In genomic region chr14:41104853-41105444, GRCm38 (mm10) we compare ENCODE assay signal across 18 mouse cellular contexts. TPM values are rescaled to one million over a fixed set of nuclear protein-coding genes. Genes with fewer than 3 reads are reported as not detected.
DNase-seq lines count a peak whose midpoint lies in the region; ATAC-seq and TF ChIP-seq lines count a peak whose summit lies in the region.
"Had no signal": no experiment of that assay in that cellular context is flagged by ENCODE, and none has a peak within 500 bp of the region (broad histone marks: within the 10 kb centered on the region; RNA-seq: fewer than 3 reads in every experiment).

TSS of gene Mat1a (plus strand) at chr14:41105035.

- no peaks in the 10 kb centered on the region for H3K4me1 ChIP-seq in intestine, embryonic 15.5 days (replicated peaks)
- H3K4me1 ChIP-seq in intestine, postnatal 0 days (replicated peaks; ENCODE audit: control insufficient read depth, insufficient read depth, low read length): no peaks in the 10 kb centered on the region
- H3K4me1 ChIP-seq in lung, embryonic 16.5 days (replicated peaks; ENCODE audit: control insufficient read depth, insufficient read depth, low read length): no peaks in the 10 kb centered on the region
- no peaks in the 10 kb centered on the region for H3K4me1 ChIP-seq in stomach, embryonic 16.5 days (ENCODE audit: control insufficient read depth, insufficient read depth, low read length)
- H3K4me1 ChIP-seq: embryonic facial prominence, embryonic 13.5 days; hindbrain, embryonic 13.5 days; neural tube, embryonic 15.5 days had no signal

- no peaks in the 10 kb centered on the region for H3K9me3 ChIP-seq in intestine, embryonic 15.5 days
- H3K9me3 ChIP-seq in intestine, postnatal 0 days (ENCODE audit: control insufficient read depth): no peaks in the 10 kb centered on the region
- H3K9me3 ChIP-seq in lung, embryonic 16.5 days (ENCODE audit: control insufficient read depth, low read length): no peaks in the 10 kb centered on the region
- no peaks in the 10 kb centered on the region for H3K9me3 ChIP-seq in stomach, embryonic 16.5 days (replicated peaks; ENCODE audit: control insufficient read depth, low read length)
- H3K9me3 ChIP-seq: embryonic facial prominence, embryonic 13.5 days; hindbrain, embryonic 13.5 days; neural tube, embryonic 15.5 days had no signal

- no peak within 1 kb of the TSS for H3K27ac ChIP-seq in intestine, embryonic 15.5 days
- no peak within 1 kb of the TSS for H3K27ac ChIP-seq in intestine, postnatal 0 days (ENCODE audit: low read depth, low read length)
- H3K27ac ChIP-seq in lung, embryonic 16.5 days (ENCODE audit: low read length): peak within 1 kb of the TSS; percentile 28
- H3K27ac ChIP-seq in stomach, embryonic 16.5 days (ENCODE audit: low read length): no peak within 1 kb of the TSS
- H3K27ac ChIP-seq: embryonic facial prominence, embryonic 13.5 days; hindbrain, embryonic 13.5 days; macrophage; neural tube, embryonic 15.5 days had no signal

- H3K9ac ChIP-seq in intestine, embryonic 15.5 days: no peak within 1 kb of the TSS
- H3K9ac ChIP-seq in intestine, postnatal 0 days (ENCODE audit: low read depth, low read length): no peak within 1 kb of the TSS
- H3K9ac ChIP-seq in lung, embryonic 16.5 days (ENCODE audit: low read length): 0 out of 2 replicates have a peak within 1 kb of the TSS, but pooled peaks have one; percentile 33
- H3K9ac ChIP-seq in stomach, embryonic 16.5 days (ENCODE audit: low read length): no peak within 1 kb of the TSS
- H3K9ac ChIP-seq: embryonic facial prominence, embryonic 13.5 days; hindbrain, embryonic 13.5 days; neural tube, embryonic 15.5 days had no signal

- no peaks in the 10 kb centered on the region for H3K36me3 ChIP-seq in intestine, embryonic 15.5 days
- no peaks in the 10 kb centered on the region for H3K36me3 ChIP-seq in intestine, postnatal 0 days (ENCODE audit: control insufficient read depth, insufficient read depth)
- H3K36me3 ChIP-seq in lung, embryonic 16.5 days (ENCODE audit: control insufficient read depth, insufficient read depth, low read length): no peaks in the 10 kb centered on the region
- no peaks in the 10 kb centered on the region for H3K36me3 ChIP-seq in stomach, embryonic 16.5 days (ENCODE audit: control insufficient read depth, insufficient read depth, low read length)
- H3K36me3 ChIP-seq: embryonic facial prominence, embryonic 13.5 days; hindbrain, embryonic 13.5 days; neural tube, embryonic 15.5 days had no signal

- H3K27me3 ChIP-seq in intestine, embryonic 15.5 days (replicated peaks): no peaks in the 10 kb centered on the region
- no peaks in the 10 kb centered on the region for H3K27me3 ChIP-seq in intestine, postnatal 0 days (replicated peaks; ENCODE audit: control insufficient read depth, insufficient read depth, low read length)
- H3K27me3 ChIP-seq in lung, embryonic 16.5 days (ENCODE audit: control insufficient read depth, insufficient read depth, low read depth, low read length): no peaks in the 10 kb centered on the region
- H3K27me3 ChIP-seq in stomach, embryonic 16.5 days (ENCODE audit: control insufficient read depth, insufficient read depth, low read length): no peaks in the 10 kb centered on the region
- H3K27me3 ChIP-seq: embryonic facial prominence, embryonic 13.5 days; hindbrain, embryonic 13.5 days; neural tube, embryonic 15.5 days had no signal

- no peak for DNase-seq in adrenal gland, postnatal 14 days
- DNase-seq in adrenal gland, postnatal 25 days: no peak
- DNase-seq in thymus, postnatal 4 days: no peak
- DNase-seq in Muller cell, postnatal 12 days (ENCODE audit: inconsistent ontology term): no peak
- DNase-seq: cerebellum, postnatal 25 days; kidney, adult 9 months; thymus, postnatal 14 days had no signal

- TF ChIP-seq CTCF in intestine, postnatal 0 days (IDR thresholded peaks at IDR 0.05; ENCODE audit: low read depth): no peak

- H3K4me3 ChIP-seq in intestine, embryonic 15.5 days (replicated peaks): no peak within 1 kb of the TSS
- H3K4me3 ChIP-seq in intestine, postnatal 0 days (ENCODE audit: low read depth, low read length): no peak within 1 kb of the TSS
- H3K4me3 ChIP-seq in lung, embryonic 16.5 days (ENCODE audit: low read length): peak within 1 kb of the TSS; percentile 14
- no peak within 1 kb of the TSS for H3K4me3 ChIP-seq in stomach, embryonic 16.5 days (replicated peaks; ENCODE audit: low read length)
- H3K4me3 ChIP-seq: embryonic facial prominence, embryonic 13.5 days; hindbrain, embryonic 13.5 days; neural tube, embryonic 15.5 days had no signal

- H3K4me2 ChIP-seq in intestine, embryonic 15.5 days (replicated peaks): no peak within 1 kb of the TSS
- no peak within 1 kb of the TSS for H3K4me2 ChIP-seq in intestine, postnatal 0 days (replicated peaks; ENCODE audit: low read depth)
- H3K4me2 ChIP-seq in lung, embryonic 16.5 days (ENCODE audit: low read depth, low read length): peak within 1 kb of the TSS; percentile 42
- H3K4me2 ChIP-seq in stomach, embryonic 16.5 days (ENCODE audit: low read depth, low read length): no peak within 1 kb of the TSS
- H3K4me2 ChIP-seq: embryonic facial prominence, embryonic 13.5 days; hindbrain, embryonic 13.5 days; neural tube, embryonic 15.5 days had no signal

- peak; percentile 77 for ATAC-seq in intestine, embryonic 15.5 days
- ATAC-seq in intestine, postnatal 0 days: no peak
- peak; percentile 96 for ATAC-seq in lung, embryonic 16.5 days (ENCODE audit: low read depth)
- ATAC-seq in stomach, embryonic 16.5 days (ENCODE audit: insufficient read depth, low FRiP score): peak; percentile 75; the same call in 1 of the 2 replicates
- ATAC-seq: forebrain, embryonic 16.5 days had no signal

- WGBS in intestine, embryonic 15.5 days: 64% methylated on average over 10 of the region's 10 CpGs
- WGBS in intestine, postnatal 0 days: 59% methylated on average over 10 of the region's 10 CpGs
- WGBS in lung, embryonic 16.5 days: 50% methylated on average over 10 of the region's 10 CpGs
- 57% methylated on average over 10 of the region's 10 CpGs for WGBS in stomach, embryonic 16.5 days

RNA-seq across cellular contexts. Expression of gene Mat1a, which starts in this region (rescaled TPM):
- total RNA-seq in adrenal gland, postnatal 14 days (2021): 21.7 and 341 TPM in 2 replicates
- total RNA-seq in adrenal gland, postnatal 25 days (2021): 14.0 TPM in 1 of 2 replicates, not detected in the other
- polyA plus RNA-seq in intestine, embryonic 15.5 days (2015; fragmentation: Nextera tagmentation; extraction: Ambion mirVana): 3.5 and 6.7 TPM in 2 replicates
- 0.08 TPM in 1 of 2 replicates, not detected in the other for polyA plus RNA-seq in intestine, postnatal 0 days (2015; fragmentation: Nextera tagmentation; extraction: Ambion mirVana)
- polyA plus RNA-seq in lung, embryonic 16.5 days (2015; fragmentation: Nextera tagmentation; extraction: Ambion mirVana): 6.7 and 9.5 TPM in 2 replicates
- 9.0 and 9.3 TPM in 2 replicates for polyA plus RNA-seq in stomach, embryonic 16.5 days (2015; fragmentation: Nextera tagmentation; extraction: Ambion mirVana)
- total RNA-seq: left cerebral cortex, postnatal 10 days; midbrain, postnatal 0 days had no signal
- polyA plus RNA-seq: embryonic facial prominence, embryonic 13.5 days; forebrain, embryonic 16.5 days; hindbrain, embryonic 13.5 days; macrophage; midbrain, postnatal 0 days; neural tube, embryonic 15.5 days had no signal
